Mouse (Mus musculus) kidney, adult 2 months (tissue): ENCODE results near the gene Rbp7.

Experiments
- CTCF ChIP-seq: fragments of 200-500 bp; conservative IDR thresholded peaks from 2 replicates; pipeline ENCODE4 v1.5.1; 2011; ENCODE audit warnings: low read depth, mild to moderate bottlenecking, control low read depth, low read length, moderate library complexity, mixed read lengths; ENCODE audit not compliant: insufficient read depth, insufficient read length
- POLR2A ChIP-seq: fragments of 200-500 bp; IDR thresholded peaks from one replicate; pipeline ENCODE4 v1.6.1; 2011; ENCODE audit warnings: low read depth, low read length, control low read depth

GRCm38 (mm10) chr4:149416986-149417385, 37.8 kb downstream of the Rbp7 start:
- TF ChIP-seq POLR2A (no peak), CTCF (no peak)
